Mouse (Mus musculus) E14TG2a.4 (cell line): ENCODE measurements around the gene Esm1.

Experiments
- H3K27me3 ChIP-seq: 2 replicates; pipeline ENCODE4 v1.6.1; 2014; ENCODE audit warnings: low read length, control low read depth; ENCODE audit not compliant: insufficient read depth
- H3K36me3 ChIP-seq: 2 replicates; pipeline ENCODE4 v1.6.1; 2014; ENCODE audit warnings: low read length, control low read depth; ENCODE audit not compliant: insufficient read depth
- H3K4me1 ChIP-seq: replicated peaks from 2 replicates; pipeline ENCODE4 v1.6.1; 2014; ENCODE audit warnings: low read depth, low read length, control low read depth
- H3K4me3 ChIP-seq: replicated peaks from 2 replicates; pipeline ENCODE4 v1.5.1; 2014; ENCODE audit warnings: mild to moderate bottlenecking, low read length
- H3K9me3 ChIP-seq: 2 replicates; pipeline ENCODE4 v1.6.1; 2014; ENCODE audit warnings: low read length, control low read depth
- CTCF ChIP-seq: conservative IDR thresholded peaks from 2 replicates; pipeline ENCODE4 v1.5.1; 2014; ENCODE audit warnings: low read length
- NANOG ChIP-seq: IDR thresholded peaks from 2 replicates; pipeline ENCODE4 v1.6.1; 2014; ENCODE audit warnings: borderline replicate concordance, low read length, mixed read lengths
- POU5F1 ChIP-seq: IDR thresholded peaks from 2 replicates; pipeline ENCODE4 v1.6.1; 2014; ENCODE audit warnings: low read length, borderline replicate concordance

The Esm1 gene

GRCm38 (mm10) chr13:113209624-113210023, at the start of gene Esm1:
Gene Esm1, plus strand, starts transcription at chr13:113209659.
- Histone ChIP-seq H3K4me3 (0 out of 2 replicates have a peak within 1 kb of the TSS, but pooled peaks have one; percentile 13), H3K27me3 (peaks cover 28% of the 10 kb centered on the region), H3K9me3 (peaks cover 15% of the 10 kb centered on the region), H3K4me1 (peaks cover 7% of the 10 kb centered on the region; the same call in 1 of the 2 replicates), H3K36me3 (no peaks in the 10 kb centered on the region)
- TF ChIP-seq NANOG (no peak), CTCF (no peak), POU5F1 (no peak)

- no peak overlapping the region for H3K4me3 ChIP-seq
- H3K27me3 ChIP-seq = no peaks in the 10 kb centered on the region
- H3K9me3 ChIP-seq = no peaks in the 10 kb centered on the region
- no peaks in the 10 kb centered on the region for H3K4me1 ChIP-seq
- no peaks in the 10 kb centered on the region for H3K36me3 ChIP-seq
- TF ChIP-seq CTCF = no peak
Measured at GRCm38 (mm10) chr13:113164252-113165005, 45.0 kb upstream of the Esm1 start.

- TF ChIP-seq NANOG (no peak), CTCF (no peak)
- Histone ChIP-seq H3K4me3 (no peak overlapping the region), H3K27me3 (no peaks in the 10 kb centered on the region), H3K36me3 (no peaks in the 10 kb centered on the region), H3K9me3 (no peaks in the 10 kb centered on the region), H3K4me1 (no peaks in the 10 kb centered on the region)
Measured at GRCm38 (mm10) chr13:113168018-113168534, 41.4 kb upstream of the Esm1 start.

GRCm38 (mm10) chr13:113170256-113170655, 39.2 kb upstream of the Esm1 start:
- Histone ChIP-seq H3K4me1 (no peaks in the 10 kb centered on the region), H3K4me3 (no peak overlapping the region), H3K9me3 (no peaks in the 10 kb centered on the region), H3K36me3 (no peaks in the 10 kb centered on the region), H3K27me3 (no peaks in the 10 kb centered on the region)
- TF ChIP-seq POU5F1 (no peak), NANOG (no peak), CTCF (no peak)

GRCm38 (mm10) chr13:113174162-113174561, 35.3 kb upstream of the Esm1 start:
- no peaks in the 10 kb centered on the region for H3K27me3 ChIP-seq
- H3K9me3 ChIP-seq = no peaks in the 10 kb centered on the region
- no peak for TF ChIP-seq CTCF
- no peak for TF ChIP-seq POU5F1
- TF ChIP-seq NANOG = no peak
- no peaks in the 10 kb centered on the region for H3K4me1 ChIP-seq
- H3K36me3 ChIP-seq = no peaks in the 10 kb centered on the region
- no peak overlapping the region for H3K4me3 ChIP-seq

- no peaks in the 10 kb centered on the region for H3K36me3 ChIP-seq
- H3K9me3 ChIP-seq = peaks cover 4% of the 10 kb centered on the region
- 0 out of 2 replicates have a peak, but pooled peaks cover 3% of the 10 kb centered on the region for H3K27me3 ChIP-seq
- H3K4me1 ChIP-seq = no peaks in the 10 kb centered on the region
- TF ChIP-seq POU5F1 = no peak
- TF ChIP-seq NANOG = no peak
- TF ChIP-seq CTCF = no peak
- no peak overlapping the region for H3K4me3 ChIP-seq
Measured at GRCm38 (mm10) chr13:113183310-113183709, 26.1 kb upstream of the Esm1 start.

- TF ChIP-seq CTCF (no peak), NANOG (no peak), POU5F1 (no peak)
- Histone ChIP-seq H3K4me3 (no peak overlapping the region), H3K27me3 (0 out of 2 replicates have a peak, but pooled peaks cover 3% of the 10 kb centered on the region), H3K4me1 (no peaks in the 10 kb centered on the region), H3K9me3 (peaks cover 8% of the 10 kb centered on the region), H3K36me3 (no peaks in the 10 kb centered on the region)
Measured at GRCm38 (mm10) chr13:113183720-113184119, 25.7 kb upstream of the Esm1 start.

GRCm38 (mm10) chr13:113196808-113197674, 12.4 kb upstream of the Esm1 start:
- Histone ChIP-seq H3K4me3 (no peak overlapping the region), H3K36me3 (no peaks in the 10 kb centered on the region), H3K4me1 (peaks cover 18% of the 10 kb centered on the region), H3K27me3 (peaks cover 3% of the 10 kb centered on the region; the same call in 1 of the 2 replicates), H3K9me3 (no peaks in the 10 kb centered on the region)
- TF ChIP-seq NANOG (no peak), POU5F1 (no peak), CTCF (no peak)
